Mouse (Mus musculus) right cerebral cortex, postnatal 14 days (tissue): ENCODE measurements around the gene Det1.

Experiments
- DNase-seq: peaks from one replicate; pipeline ENCODE4 v3.0.0; 2022

Gene Det1

DNA sequence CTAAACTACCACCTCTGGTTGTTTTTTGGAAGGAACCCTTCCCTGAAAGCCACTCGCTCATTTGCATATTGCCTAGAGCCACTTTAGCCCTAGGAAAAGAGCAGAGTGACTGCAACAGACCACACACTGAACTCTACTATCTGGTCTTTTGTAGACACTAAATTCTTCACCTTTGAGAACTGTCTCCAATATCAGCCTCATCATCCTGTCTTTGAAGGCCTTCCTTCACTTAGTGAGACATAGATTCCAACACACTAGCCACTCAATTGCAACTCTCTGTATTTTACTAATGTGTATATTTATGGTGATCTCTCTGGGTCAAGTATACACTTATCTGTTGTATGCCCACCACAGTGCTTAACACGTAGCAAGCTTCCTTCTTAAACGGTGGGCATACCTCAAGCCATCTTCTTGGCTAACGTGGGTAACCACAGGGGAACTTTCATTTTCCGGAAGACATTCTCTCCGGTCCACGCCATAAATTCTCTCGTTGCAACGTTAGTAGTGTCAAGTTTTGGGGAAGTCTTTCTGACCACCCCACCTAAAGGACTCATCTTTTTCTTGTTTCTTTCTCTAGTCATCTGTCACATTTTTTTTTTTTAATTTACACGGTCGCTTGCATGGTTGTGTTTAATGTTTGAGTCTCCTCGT is 872 bp downstream of the Det1 start:
- DNase-seq = no peak

GRCm38 (mm10) chr7:78841601-78842000 is 5.5 kb downstream of the Det1 start:
- DNase-seq = no peak

- no peak for DNase-seq
Measured at GRCm38 (mm10) chr7:78837250-78837649, 9.8 kb downstream of the Det1 start.

GRCm38 (mm10) chr7:78835656-78836055 is 11.4 kb downstream of the Det1 start:
- DNase-seq = no peak

DNA sequence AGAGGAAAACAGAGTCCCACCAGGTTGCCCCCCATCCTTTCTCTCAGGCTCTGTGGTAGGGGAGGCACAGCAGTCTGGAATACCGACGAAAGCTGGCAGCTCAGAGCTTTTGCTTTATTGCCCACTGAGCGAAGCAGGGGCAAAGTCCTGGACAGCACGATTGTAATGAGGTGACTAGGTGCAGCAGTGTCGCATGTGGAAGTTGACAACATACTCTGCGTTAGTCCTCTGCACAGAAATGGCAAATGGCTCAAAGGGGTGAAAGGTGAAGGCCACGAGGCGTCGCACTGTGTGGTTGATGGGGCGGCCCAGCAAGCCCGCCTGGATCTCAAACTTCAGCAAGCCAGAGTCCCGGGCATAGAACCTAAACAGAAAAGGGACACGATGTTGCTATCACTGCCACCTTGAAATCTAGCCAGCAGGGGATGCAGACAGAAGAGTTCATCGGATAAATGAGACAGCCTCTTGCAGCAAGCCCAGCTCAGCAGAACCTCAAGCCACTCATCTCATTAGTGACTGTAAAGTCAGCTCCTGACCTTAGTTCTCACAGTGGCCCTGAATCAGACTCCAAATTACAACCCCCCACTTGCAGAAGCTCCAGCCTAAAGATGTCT is 19.2 kb downstream of the Det1 start:
- no peak for DNase-seq

GRCm38 (mm10) chr7:78826682-78827385 is 20.2 kb downstream of the Det1 start:
- peak; percentile 19 for DNase-seq

GRCm38 (mm10) chr7:78818336-78818735 is 28.7 kb downstream of the Det1 start:
- DNase-seq = no peak

- DNase-seq = no peak
Measured at GRCm38 (mm10) chr7:78814766-78815165, 32.3 kb downstream of the Det1 start.

- no peak for DNase-seq
Measured at GRCm38 (mm10) chr7:78813791-78814190, 33.3 kb downstream of the Det1 start.

DNA sequence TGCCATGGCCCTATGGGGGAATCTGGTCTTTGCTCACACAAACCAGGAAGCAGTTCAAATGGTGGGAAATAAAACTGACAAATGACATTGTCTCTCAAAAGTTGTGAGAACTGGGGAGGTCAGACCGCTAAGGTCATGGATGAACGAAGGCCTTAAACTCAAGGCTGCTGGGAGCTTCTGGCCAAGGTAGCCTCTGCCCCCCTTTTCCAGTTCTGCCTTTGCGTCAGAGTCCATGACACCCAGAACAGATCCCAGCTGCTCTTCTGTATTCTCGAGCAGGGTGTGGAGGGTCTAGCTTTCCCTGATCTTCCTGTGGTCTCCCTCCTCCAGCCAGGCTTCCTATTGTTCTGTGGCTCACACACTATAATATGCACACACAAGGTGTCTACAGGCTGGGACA is 39.9 kb downstream of the Det1 start:
- DNase-seq = no peak

GRCm38 (mm10) chr7:78803841-78804240 is 43.2 kb downstream of the Det1 start:
- DNase-seq = no peak

DNA sequence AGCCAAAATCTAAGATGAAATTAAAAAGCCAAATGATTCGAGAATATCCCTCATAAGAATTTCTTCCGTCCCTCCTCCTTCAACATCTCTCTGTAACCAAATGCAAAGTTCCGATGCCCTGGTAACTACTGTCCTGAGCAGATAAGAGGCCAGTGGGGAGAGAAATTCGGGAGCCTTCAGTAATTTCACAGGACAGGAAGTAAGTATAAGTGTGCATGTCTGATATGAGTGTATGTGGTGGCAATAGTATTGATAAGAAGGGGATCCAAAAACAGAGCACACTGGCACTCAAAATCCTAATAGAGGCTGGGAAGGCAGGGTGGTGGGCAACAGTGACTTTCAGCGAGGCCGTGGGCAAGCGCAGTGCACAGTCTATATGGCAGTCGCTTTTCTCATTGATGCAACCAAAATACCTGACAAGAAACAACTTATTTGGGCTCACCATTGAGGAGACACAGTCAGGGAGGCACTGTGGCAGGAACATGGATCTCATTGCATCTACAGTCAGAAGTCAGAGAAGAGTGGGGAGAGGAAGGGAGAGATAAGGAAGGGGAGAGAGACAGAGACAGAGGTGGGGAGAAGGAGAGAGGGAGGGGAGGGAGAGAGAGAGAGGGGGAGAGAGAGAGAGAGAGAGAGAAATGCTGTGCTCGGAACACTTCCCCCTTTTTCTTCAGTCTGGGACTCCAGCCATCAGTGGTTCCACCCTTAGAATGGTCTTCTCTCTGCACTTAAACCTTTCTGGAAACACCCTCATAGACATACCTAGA is 47.1 kb downstream of the Det1 start:
- DNase-seq = no peak

GRCm38 (mm10) chr7:78797843-78798455 is 49.1 kb downstream of the Det1 start:
- peak; percentile 64 for DNase-seq

DNA sequence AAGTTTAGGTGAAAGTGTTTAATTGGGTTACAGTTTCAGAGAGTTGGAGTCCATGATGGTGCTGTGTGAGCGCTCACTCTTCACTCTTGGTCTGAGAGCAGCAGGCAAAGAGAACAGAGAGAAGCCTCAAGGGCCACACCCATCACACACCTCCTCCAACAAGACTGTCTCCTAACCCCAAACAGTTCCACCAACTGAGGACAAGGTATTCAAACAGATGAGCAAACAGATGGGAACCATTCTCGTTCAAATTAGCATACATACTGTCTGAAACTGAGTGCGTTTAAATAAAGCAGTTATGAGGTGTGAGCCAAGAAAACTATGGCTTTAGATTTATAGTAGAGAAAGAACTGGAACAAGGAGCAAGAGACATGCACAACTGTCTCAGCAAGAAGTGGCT is 50.4 kb downstream of the Det1 start:
- no peak for DNase-seq

DNA sequence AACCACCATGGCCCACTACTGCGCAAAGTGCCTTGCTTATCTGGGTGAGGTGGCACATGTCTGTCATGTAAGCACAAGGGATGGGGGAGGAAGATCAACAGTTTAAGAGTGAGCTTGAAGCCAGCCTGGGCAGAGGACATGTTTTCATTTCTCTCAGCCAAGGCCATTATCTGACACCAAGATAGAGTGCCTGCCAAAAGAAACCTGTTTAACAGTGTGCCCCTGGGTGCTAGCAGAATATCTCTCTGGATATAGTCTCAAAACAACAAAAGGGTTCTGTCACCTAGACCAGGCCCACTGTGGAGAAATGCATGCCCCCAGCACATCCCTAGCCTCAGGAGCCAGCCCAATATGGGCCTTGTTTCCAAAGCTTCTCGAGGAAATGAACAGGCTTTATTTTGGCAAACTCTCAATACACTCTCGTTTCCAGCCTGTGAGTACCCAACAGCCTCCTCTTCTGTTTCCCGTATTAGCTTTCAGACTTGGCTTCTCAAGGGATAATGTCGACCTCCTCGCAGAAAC is 52.4 kb downstream of the Det1 start:
- DNase-seq = no peak

GRCm38 (mm10) chr7:78793895-78794570 is 53.0 kb downstream of the Det1 start:
- no peak for DNase-seq

DNA sequence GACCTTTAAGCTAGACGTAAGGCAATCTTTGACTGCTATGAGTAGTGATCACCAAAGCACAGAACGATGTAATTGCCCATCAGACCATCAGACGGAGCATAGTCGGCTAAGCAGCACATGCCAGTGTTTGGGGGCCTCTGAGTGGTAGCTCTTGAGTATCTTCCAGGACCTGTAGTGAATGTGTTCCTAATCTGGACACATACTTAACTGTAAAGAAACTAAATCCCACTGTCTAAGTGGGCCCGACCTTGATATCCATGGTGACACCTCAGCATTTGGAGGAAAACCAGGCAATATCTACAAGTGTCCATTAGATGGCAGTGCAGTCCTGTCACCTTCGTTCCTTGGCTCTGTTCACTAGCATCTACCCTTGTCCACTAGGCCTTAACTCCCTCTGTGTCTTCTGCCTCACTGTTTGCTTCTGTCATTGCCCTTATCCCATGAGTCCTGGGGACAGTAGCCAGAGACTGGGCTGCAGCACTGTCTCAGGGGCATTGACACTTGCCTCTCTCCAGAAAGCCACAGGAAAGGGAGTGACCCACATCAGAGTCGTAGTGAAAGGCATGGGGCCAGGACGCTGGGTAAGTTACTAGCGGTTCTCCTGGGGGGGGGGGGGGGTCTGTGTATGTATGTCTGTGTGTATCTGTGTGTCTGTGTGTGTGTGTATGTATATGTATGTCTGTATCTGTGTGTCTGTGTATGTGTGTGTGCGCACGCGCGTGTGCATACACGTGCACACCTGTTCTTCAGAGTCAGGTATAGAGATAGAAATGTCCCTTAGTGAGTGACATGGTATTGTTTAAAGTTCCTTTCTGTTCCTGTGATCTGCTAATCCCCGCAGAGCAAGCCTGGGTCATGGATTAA is 55.5 kb downstream of the Det1 start:
- no peak for DNase-seq

DNA sequence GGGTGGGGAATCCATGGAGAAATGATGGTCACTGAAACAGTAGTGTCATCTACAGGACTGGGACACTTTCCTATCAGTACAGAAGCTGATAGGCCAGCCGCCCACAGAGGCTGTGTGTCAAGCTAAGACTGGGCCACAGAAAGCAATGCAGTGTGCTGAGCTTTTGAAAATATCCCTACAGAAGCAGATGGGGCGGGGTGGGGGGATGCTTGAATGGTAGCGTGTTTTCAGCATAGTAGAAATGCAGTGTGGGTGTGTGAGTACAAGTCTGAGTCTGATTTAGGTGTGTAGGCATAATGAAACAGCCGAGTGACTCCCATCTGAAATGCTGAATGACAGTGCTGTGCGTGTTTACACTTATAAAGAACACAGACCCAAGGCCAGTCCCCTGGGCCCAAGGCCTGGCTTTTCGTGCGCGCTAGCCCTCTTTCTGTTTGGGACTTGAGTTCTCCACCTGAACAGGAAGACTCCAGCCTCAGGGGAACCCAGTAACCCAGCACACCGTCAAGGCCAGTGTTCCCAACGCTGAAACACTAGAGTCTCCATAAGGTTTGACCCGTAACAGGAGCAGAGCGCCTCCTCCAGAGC is 59.2 kb downstream of the Det1 start:
- DNase-seq = peak; percentile 33

- no peak for DNase-seq
Measured at GRCm38 (mm10) chr7:78785906-78786305, 61.2 kb downstream of the Det1 start.

GRCm38 (mm10) chr7:78782639-78783581 is 64.2 kb downstream of the Det1 start, which contains the start of the genes Mrps11 and Mrpl46:
Mrps11 (plus strand) TSS chr7:78783119.
Mrpl46 (minus strand) TSS chr7:78783531.
- peak; percentile 90 for DNase-seq
